Mouse (Mus musculus) CH12.LX (cell line): ENCODE results near the gene Slc11a1. TPM values are rescaled to one million over a fixed set of nuclear protein-coding genes. Genes with fewer than 3 reads are reported as not detected.

Experiments used
- DNase-seq: peaks from one replicate; pipeline ENCODE4 v3.0.0-alpha.2; 2013; ENCODE audit errors: extremely low read depth
- H3K27ac ChIP-seq: 2 replicates; pipeline ENCODE4 v1.5.1; 2012; ENCODE audit warnings: low read depth, mild to moderate bottlenecking, control low read depth, moderate library complexity; ENCODE audit not compliant: insufficient read depth
- H3K27me3 ChIP-seq: replicated peaks from 2 replicates; pipeline ENCODE3; 2012; ENCODE audit warnings: inconsistent platforms
- H3K36me3 ChIP-seq, 2 experiments: replicated peaks in 1 of 2; 2 replicates each; pipeline versions ENCODE3 to v1.6.1; 2012; ENCODE audit warnings: inconsistent platforms in 1 of 2, low read length in 1 of 2, mild to moderate bottlenecking in 1 of 2, mixed read lengths in 1 of 2, moderate library complexity in 1 of 2; ENCODE audit not compliant: control insufficient read depth in 1 of 2, insufficient read depth in 1 of 2
- H3K4me1 ChIP-seq, 2 experiments: 2 replicates each; pipeline ENCODE4 v1.6.1; 2012; ENCODE audit warnings: inconsistent platforms in 1 of 2, moderate library complexity in 1 of 2; ENCODE audit not compliant: insufficient read depth in 2 of 2, control insufficient read depth in 1 of 2
- H3K4me2 ChIP-seq: 2 replicates; pipeline ENCODE4 v1.6.1; 2012; ENCODE audit warnings: low read depth, mild to moderate bottlenecking, control low read depth; ENCODE audit not compliant: poor library complexity, insufficient read depth, severe bottlenecking
- H3K4me3 ChIP-seq, 3 experiments: fragments of 150-350 bp in 1 of 3; sonication (generic) in 1 of 3; replicated peaks in 1 of 3; 2 replicates each; pipeline versions ENCODE3 to v1.5.1; 2011 to 2012; ENCODE audit warnings: low read depth in 2 of 3, low read length in 2 of 3, mild to moderate bottlenecking in 2 of 3, moderate library complexity in 2 of 3, control low read depth in 1 of 3, improper control_type of control experiment in 1 of 3, inconsistent platforms in 1 of 3, mixed read lengths in 1 of 3; ENCODE audit not compliant: poor library complexity in 1 of 3
- H3K79me2 ChIP-seq: replicated peaks from 2 replicates; pipeline ENCODE4 v1.6.1; 2012; ENCODE audit warnings: mild to moderate bottlenecking, moderate library complexity; ENCODE audit not compliant: control insufficient read depth, poor library complexity, insufficient read depth, severe bottlenecking; ENCODE audit errors: extremely low read depth
- H3K9ac ChIP-seq: 2 replicates; pipeline ENCODE4 v1.6.1; 2012; ENCODE audit warnings: low read depth, mild to moderate bottlenecking, control low read depth, moderate library complexity; ENCODE audit not compliant: insufficient read depth
- H3K9me3 ChIP-seq: replicated peaks from 2 replicates; pipeline ENCODE3; 2012; ENCODE audit warnings: low read length, inconsistent platforms, mixed read lengths
- CHD2 ChIP-seq: IDR thresholded peaks from 2 replicates; pipeline ENCODE4 v1.6.1; 2011; ENCODE audit warnings: low read length, improper control_type of control experiment
- E2F4 ChIP-seq: IDR thresholded peaks from 2 replicates; pipeline ENCODE4 v1.6.1; 2011; ENCODE audit warnings: low read depth, low read length, improper control_type of control experiment; ENCODE audit not compliant: insufficient replicate concordance
- EP300 ChIP-seq: IDR thresholded peaks from 2 replicates; pipeline ENCODE4 v1.6.1; 2011; ENCODE audit warnings: low read length, improper control_type of control experiment
- ETS1 ChIP-seq: conservative IDR thresholded peaks from 2 replicates; pipeline ENCODE4 v1.6.1; 2012; ENCODE audit warnings: low read depth, mild to moderate bottlenecking, inconsistent platforms, low read length, improper control_type of control experiment, moderate library complexity
- GABPA ChIP-seq: IDR thresholded peaks from 2 replicates; pipeline ENCODE4 v1.6.1; 2012; ENCODE audit warnings: low read depth, low read length, improper control_type of control experiment, inconsistent platforms; ENCODE audit not compliant: insufficient replicate concordance
- KAT2A ChIP-seq: IDR thresholded peaks from 2 replicates; pipeline ENCODE4 v1.6.1; 2012; ENCODE audit warnings: low read length, improper control_type of control experiment, inconsistent platforms; ENCODE audit not compliant: insufficient replicate concordance
- MAX ChIP-seq: IDR thresholded peaks from 2 replicates; pipeline ENCODE4 v1.6.1; 2011; ENCODE audit warnings: low read length, improper control_type of control experiment
- MEF2A ChIP-seq: IDR thresholded peaks from 2 replicates; pipeline ENCODE4 v1.6.1; 2014; ENCODE audit warnings: low read depth, mild to moderate bottlenecking, inconsistent platforms, low read length, improper control_type of control experiment, borderline replicate concordance
- MXI1 ChIP-seq: IDR thresholded peaks from 2 replicates; pipeline ENCODE4 v1.6.1; 2011; ENCODE audit warnings: mild to moderate bottlenecking, low read depth, low read length, improper control_type of control experiment
- NELFE ChIP-seq: IDR thresholded peaks from 2 replicates; pipeline ENCODE4 v1.6.1; 2011; ENCODE audit warnings: low read depth, low read length, improper control_type of control experiment
- NRF1 ChIP-seq: IDR thresholded peaks from 2 replicates; pipeline ENCODE4 v1.6.1; 2014; ENCODE audit warnings: low read depth, mild to moderate bottlenecking, inconsistent platforms, low read length, improper control_type of control experiment, moderate library complexity
- PAX5 ChIP-seq: IDR thresholded peaks from 2 replicates; pipeline ENCODE4 v1.6.1; 2012; ENCODE audit warnings: low read length, inconsistent platforms, mixed read lengths
- RCOR1 ChIP-seq: conservative IDR thresholded peaks from 2 replicates; pipeline ENCODE4 v1.6.1; 2012; ENCODE audit warnings: low read depth, mild to moderate bottlenecking, inconsistent platforms, low read length, improper control_type of control experiment
- SIN3A ChIP-seq: IDR thresholded peaks from 2 replicates; pipeline ENCODE4 v1.6.1; 2012; ENCODE audit warnings: low read length, improper control_type of control experiment, inconsistent platforms
- SMC3 ChIP-seq: IDR thresholded peaks from 2 replicates; pipeline ENCODE4 v1.6.1; 2011; ENCODE audit warnings: low read depth, low read length, improper control_type of control experiment
- TCF12 ChIP-seq: IDR thresholded peaks from 2 replicates; pipeline ENCODE4 v1.6.1; 2014; ENCODE audit warnings: low read depth, mild to moderate bottlenecking, inconsistent platforms, low read length, improper control_type of control experiment
- UBTF ChIP-seq: IDR thresholded peaks from 2 replicates; pipeline ENCODE4 v1.6.1; 2012; ENCODE audit warnings: low read depth, mild to moderate bottlenecking, inconsistent platforms, low read length, improper control_type of control experiment, moderate library complexity
- USF1 ChIP-seq: IDR thresholded peaks from 2 replicates; pipeline ENCODE4 v1.6.1; 2014; ENCODE audit warnings: low read depth, mild to moderate bottlenecking, inconsistent platforms, low read length, improper control_type of control experiment
- USF2 ChIP-seq: conservative IDR thresholded peaks from 2 replicates; pipeline ENCODE4 v1.6.1; 2011; ENCODE audit warnings: low read depth, low read length, improper control_type of control experiment
- ZKSCAN1 ChIP-seq: IDR thresholded peaks from 2 replicates; pipeline ENCODE4 v1.6.1; 2012; ENCODE audit warnings: low read depth, inconsistent platforms, low read length, improper control_type of control experiment, borderline replicate concordance
- ZMIZ1 ChIP-seq: IDR thresholded peaks from 2 replicates; pipeline ENCODE4 v1.6.1; 2012; ENCODE audit warnings: low read depth, mild to moderate bottlenecking, inconsistent platforms, low read length, improper control_type of control experiment
- dilution Hi-C: fragments of 300-500 bp; cut with MboI; formaldehyde crosslinking; loops from 2 replicates; pipeline ENCODE4 v1.14.3; 2020; ENCODE audit warnings: low sequenced_read_pairs; ENCODE audit not compliant: extremely low pct_unique_long_range_greater_than_20kb, extremely low pct_ligation_motif_present
- in situ Hi-C: fragments of 300-500 bp; cut with MboI; formaldehyde crosslinking; loops from 3 replicates; pipeline ENCODE4 v1.14.3; 2019; ENCODE audit warnings: low sequenced_read_pairs, low pct_ligation_motif_present, low pct_unique_long_range_greater_than_20kb, mixed read lengths
- polyA plus RNA-seq: library from polyadenylated mRNA; unstranded; fragments of >175 nt; gene quantifications from 2 replicates; pipeline ENCODE4 v1.2.1, GENCODE M21; 2012; ENCODE audit warnings: low read depth; ENCODE audit not compliant: insufficient read length
- total RNA-seq, 2 experiments: library from RNA; depleted of rRNA; stranded (reverse); fragments of 300-350 nt in 1 of 2; fragments of >200 nt in 1 of 2; gene quantifications; 2 replicates each; pipeline ENCODE4 v1.2.3; 2012 to 2014

The Slc11a1 gene
- total and polyA plus RNA-seq, 3 experiments = 17.0 to 96.4 (median 35.7) TPM

- Histone ChIP-seq H3K79me2 (no peaks in the 10 kb centered on the region), H3K4me2 (no peak overlapping the region), H3K4me3 (no peak overlapping the region), H3K9ac (no peak overlapping the region), H3K36me3 (peaks cover 0 to 2% of the 10 kb centered on the region in 2 experiments), H3K27me3 (no peaks in the 10 kb centered on the region), H3K27ac (no peak overlapping the region), H3K4me1 (peaks cover 40 to 72% of the 10 kb centered on the region in 2 experiments), H3K9me3 (no peaks in the 10 kb centered on the region)
- no peak for DNase-seq
- in situ Hi-C loops = loop anchor here (5.0 kb wide), 1 partner anchor 55 kb away; the partner anchor contains the start of gene Tmbim1
- dilution Hi-C loops = no loop called here
- TF ChIP-seq MXI1 (no peak), NELFE (no peak), RCOR1 (no peak), EP300 (no peak), USF2 (no peak), MAX (no peak), TCF12 (no peak), KAT2A (no peak), PAX5 (no peak), SIN3A (no peak), GABPA (no peak), ZKSCAN1 (no peak), E2F4 (no peak), CHD2 (no peak)
Measured at GRCm38 (mm10) chr1:74362325-74363229, 12.4 kb upstream of the Slc11a1 start.

GRCm38 (mm10) chr1:74363437-74363836 lies 11.6 kb upstream of the Slc11a1 start:
- Histone ChIP-seq H3K4me1 (peaks cover 43 to 73% of the 10 kb centered on the region in 2 experiments), H3K4me3 (no peak overlapping the region), H3K27ac (no peak overlapping the region), H3K79me2 (no peaks in the 10 kb centered on the region), H3K9me3 (no peaks in the 10 kb centered on the region), H3K4me2 (no peak overlapping the region), H3K27me3 (no peaks in the 10 kb centered on the region), H3K36me3 (peaks cover 0 to 3% of the 10 kb centered on the region in 2 experiments), H3K9ac (no peak overlapping the region)
- TF ChIP-seq SMC3 (no peak), MAX (no peak), ZMIZ1 (no peak), NRF1 (no peak), PAX5 (no peak), MEF2A (no peak), MXI1 (no peak), NELFE (no peak), KAT2A (no peak), RCOR1 (no peak), USF2 (no peak), UBTF (no peak), ETS1 (no peak), USF1 (no peak)
- in situ Hi-C loops (loop anchor here (5.0 kb wide), 1 partner anchor 56 kb away; the partner anchor contains the start of gene Tmbim1), dilution Hi-C loops (no loop called here)
- DNase-seq = no peak
